Mouse (Mus musculus): ENCODE data around the gene Hint1. TPM values are rescaled to one million over a fixed set of nuclear protein-coding genes. Genes with fewer than 3 reads are reported as not detected.
"Not testable (repeated sequence)": the region's sequence is repeated elsewhere in the genome, so short reads cannot be mapped to it uniquely, and the experiment has no call there.

Hint1 gene
- polyA plus RNA-seq, 1 experiment: not detected

DNA sequence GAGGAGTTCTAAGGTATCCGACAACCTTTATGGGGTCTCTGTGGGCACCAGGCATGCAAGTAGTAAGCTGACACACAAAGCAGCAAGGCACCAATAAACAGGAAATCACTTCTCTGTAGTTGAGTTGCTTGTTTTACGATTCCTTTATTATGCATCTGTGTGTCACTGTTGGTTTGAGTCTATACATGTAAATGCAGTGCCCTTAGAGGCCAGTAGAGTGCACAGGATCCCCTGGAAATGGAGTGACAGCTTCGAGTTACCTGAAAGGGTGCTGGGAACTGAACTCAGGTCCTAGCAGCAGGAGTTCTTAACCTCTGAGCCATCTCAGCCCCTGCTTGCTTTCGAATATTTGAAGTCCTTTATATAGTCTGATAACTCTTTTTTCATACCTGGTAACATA is 26.5 kb upstream of the Hint1 start:
- no peak overlapping the region for H3K27ac ChIP-seq (ENCODE audit: insufficient read depth, low read depth, low read length)
- TF ChIP-seq POLR2A (IDR thresholded peaks at IDR 0.05; ENCODE audit: insufficient read depth, low read depth, low read length) (no peak), CTCF (IDR thresholded peaks at IDR 0.05; ENCODE audit: insufficient read depth, low read depth, low read length) (no peak)
- 92% methylated on average over 4 of the region's 4 CpGs for WGBS
- H3K4me1 ChIP-seq (ENCODE audit: control insufficient read depth, insufficient read depth, low read length): peaks cover 6% of the 10 kb centered on the region; the same call in 1 of the 2 replicates
- H3K4me3 ChIP-seq (ENCODE audit: insufficient read depth, low read depth, low read length): no peak overlapping the region

DNA sequence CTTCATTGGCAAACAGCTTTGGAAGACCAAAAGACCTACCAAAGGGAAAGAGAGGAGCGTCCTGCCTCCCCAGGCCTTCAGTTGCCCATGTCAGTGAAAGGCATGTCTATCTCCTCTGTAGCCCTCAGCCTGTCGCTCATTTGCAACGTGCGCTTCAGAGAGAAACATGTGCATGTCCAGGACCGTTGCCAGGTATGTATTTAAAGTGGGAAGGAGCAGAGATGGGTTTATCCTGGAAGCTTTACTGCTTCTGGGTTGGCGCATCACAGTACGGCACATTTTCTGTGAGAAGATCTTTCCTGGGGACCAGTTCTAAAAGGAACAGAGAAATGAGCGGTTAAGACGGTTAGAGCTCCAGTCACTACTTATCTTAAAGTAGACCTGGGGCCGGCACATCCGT is 25.3 kb upstream of the Hint1 start:
- Histone ChIP-seq H3K27ac (ENCODE audit: insufficient read depth, low read depth, low read length) (no peak overlapping the region), H3K4me1 (ENCODE audit: control insufficient read depth, insufficient read depth, low read length) (peaks cover 10% of the 10 kb centered on the region), H3K4me3 (ENCODE audit: insufficient read depth, low read depth, low read length) (no peak overlapping the region)
- 92% methylated on average over 11 of the region's 11 CpGs for WGBS
- TF ChIP-seq POLR2A (IDR thresholded peaks at IDR 0.05; ENCODE audit: insufficient read depth, low read depth, low read length) (no peak), CTCF (IDR thresholded peaks at IDR 0.05; ENCODE audit: insufficient read depth, low read depth, low read length) (no peak)

DNA sequence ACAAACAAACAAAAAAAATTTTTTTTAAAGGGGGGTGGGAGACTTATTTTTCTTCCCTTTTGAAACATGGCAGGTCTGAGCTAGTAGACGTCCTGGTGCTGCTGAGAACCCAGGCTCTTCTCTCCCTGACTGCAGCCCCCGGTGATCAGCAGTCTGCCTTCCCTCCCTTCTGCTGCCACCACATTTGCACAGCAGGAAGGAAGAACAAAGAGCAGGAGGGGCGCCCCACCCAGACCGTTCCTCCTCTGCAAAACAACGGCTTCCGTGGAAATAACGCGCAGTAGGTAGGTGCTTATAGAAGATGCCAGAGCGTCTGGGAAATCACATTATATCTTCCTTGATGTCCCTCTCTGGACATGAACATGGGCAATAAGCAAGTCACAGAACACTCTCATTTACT is 21.8 kb upstream of the Hint1 start:
- H3K4me3 ChIP-seq (ENCODE audit: insufficient read depth, low read depth, low read length): no peak overlapping the region
- 0 out of 2 replicates have a peak overlapping the region, but pooled peaks have one; percentile 21 for H3K27ac ChIP-seq (ENCODE audit: insufficient read depth, low read depth, low read length)
- WGBS: 50% methylated on average over 9 of the region's 9 CpGs
- peaks cover 7% of the 10 kb centered on the region for H3K4me1 ChIP-seq (ENCODE audit: control insufficient read depth, insufficient read depth, low read length)
- TF ChIP-seq POLR2A (IDR thresholded peaks at IDR 0.05; ENCODE audit: insufficient read depth, low read depth, low read length): no peak
- no peak for TF ChIP-seq CTCF (IDR thresholded peaks at IDR 0.05; ENCODE audit: insufficient read depth, low read depth, low read length)

DNA sequence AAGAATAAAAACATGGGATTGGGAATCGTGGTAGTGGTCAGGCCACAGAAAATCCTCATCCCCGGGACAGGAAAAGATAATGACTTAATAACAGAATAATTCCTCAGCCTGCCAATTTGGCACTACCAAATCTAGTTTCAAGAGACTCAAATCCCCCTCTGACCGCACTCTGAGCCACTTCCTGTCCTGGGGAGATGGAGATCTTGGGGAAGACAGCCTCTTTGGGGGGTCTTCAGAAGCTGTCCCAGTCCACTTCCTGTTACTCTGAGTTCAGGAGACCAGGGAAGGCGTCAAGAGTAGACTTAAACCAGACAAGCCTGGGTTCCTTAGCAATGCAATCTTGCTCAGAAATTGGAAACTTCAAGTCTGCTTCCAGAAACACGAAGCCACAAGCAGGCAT is 21.2 kb upstream of the Hint1 start:
- Histone ChIP-seq H3K4me1 (ENCODE audit: control insufficient read depth, insufficient read depth, low read length) (peaks cover 7% of the 10 kb centered on the region), H3K27ac (ENCODE audit: insufficient read depth, low read depth, low read length) (0 out of 2 replicates have a peak overlapping the region, but pooled peaks have one; percentile 21), H3K4me3 (ENCODE audit: insufficient read depth, low read depth, low read length) (no peak overlapping the region)
- TF ChIP-seq POLR2A (IDR thresholded peaks at IDR 0.05; ENCODE audit: insufficient read depth, low read depth, low read length) (no peak), CTCF (IDR thresholded peaks at IDR 0.05; ENCODE audit: insufficient read depth, low read depth, low read length) (no peak)
- WGBS: 85% methylated on average over 5 of the region's 5 CpGs

DNA sequence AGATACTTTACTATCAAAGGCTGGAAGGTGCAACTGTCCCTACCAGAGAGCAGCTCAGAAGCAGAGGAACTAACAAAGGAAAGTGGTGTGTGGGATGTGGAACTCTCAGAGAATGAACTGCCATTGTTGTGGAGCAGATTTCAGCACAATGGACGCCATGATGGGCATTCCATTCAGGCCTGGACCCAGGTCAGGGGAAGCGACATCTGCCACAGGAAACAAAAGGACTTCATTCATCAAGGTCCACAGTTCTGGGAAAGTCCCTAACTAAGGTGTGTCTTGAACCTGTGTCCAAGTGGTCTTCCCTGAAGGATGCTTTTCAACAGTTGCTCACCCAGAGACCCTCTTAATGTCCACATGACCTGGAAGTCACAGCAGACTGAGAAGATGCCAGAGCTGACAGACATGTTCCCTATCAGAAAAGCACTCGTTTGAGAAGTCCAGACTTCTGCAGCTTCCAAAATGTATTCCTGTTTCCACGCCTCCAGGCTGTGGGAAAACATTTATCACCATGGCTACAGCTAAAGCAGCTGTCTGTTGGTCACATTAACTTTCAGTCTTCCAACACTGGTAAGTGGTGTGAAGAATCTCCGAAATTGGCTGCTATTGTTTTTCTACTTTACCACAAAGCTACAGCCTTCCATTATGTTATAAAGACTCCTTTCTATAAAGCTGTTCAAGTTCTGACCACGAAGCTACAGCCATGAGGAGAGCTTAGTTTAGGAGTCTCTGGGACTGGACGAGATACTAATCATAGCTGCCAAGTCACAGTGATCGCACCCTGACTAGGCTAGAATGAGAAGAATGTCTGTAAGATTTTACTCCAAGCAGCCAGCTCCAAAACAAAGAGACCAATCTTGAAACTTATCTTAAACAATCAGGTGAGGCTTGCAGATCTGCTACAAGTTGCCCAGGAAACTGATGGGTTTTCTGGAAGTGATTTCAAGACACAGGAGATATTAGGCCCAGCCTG is 20.4 kb upstream of the Hint1 start:
- TF ChIP-seq POLR2A (IDR thresholded peaks at IDR 0.05; ENCODE audit: insufficient read depth, low read depth, low read length): no peak
- no peak for TF ChIP-seq CTCF (IDR thresholded peaks at IDR 0.05; ENCODE audit: insufficient read depth, low read depth, low read length)
- H3K27ac ChIP-seq (ENCODE audit: insufficient read depth, low read depth, low read length): no peak overlapping the region
- H3K4me1 ChIP-seq (ENCODE audit: control insufficient read depth, insufficient read depth, low read length): peaks cover 7% of the 10 kb centered on the region
- no peak overlapping the region for H3K4me3 ChIP-seq (ENCODE audit: insufficient read depth, low read depth, low read length)
- 52% methylated on average over 8 of the region's 8 CpGs for WGBS

DNA sequence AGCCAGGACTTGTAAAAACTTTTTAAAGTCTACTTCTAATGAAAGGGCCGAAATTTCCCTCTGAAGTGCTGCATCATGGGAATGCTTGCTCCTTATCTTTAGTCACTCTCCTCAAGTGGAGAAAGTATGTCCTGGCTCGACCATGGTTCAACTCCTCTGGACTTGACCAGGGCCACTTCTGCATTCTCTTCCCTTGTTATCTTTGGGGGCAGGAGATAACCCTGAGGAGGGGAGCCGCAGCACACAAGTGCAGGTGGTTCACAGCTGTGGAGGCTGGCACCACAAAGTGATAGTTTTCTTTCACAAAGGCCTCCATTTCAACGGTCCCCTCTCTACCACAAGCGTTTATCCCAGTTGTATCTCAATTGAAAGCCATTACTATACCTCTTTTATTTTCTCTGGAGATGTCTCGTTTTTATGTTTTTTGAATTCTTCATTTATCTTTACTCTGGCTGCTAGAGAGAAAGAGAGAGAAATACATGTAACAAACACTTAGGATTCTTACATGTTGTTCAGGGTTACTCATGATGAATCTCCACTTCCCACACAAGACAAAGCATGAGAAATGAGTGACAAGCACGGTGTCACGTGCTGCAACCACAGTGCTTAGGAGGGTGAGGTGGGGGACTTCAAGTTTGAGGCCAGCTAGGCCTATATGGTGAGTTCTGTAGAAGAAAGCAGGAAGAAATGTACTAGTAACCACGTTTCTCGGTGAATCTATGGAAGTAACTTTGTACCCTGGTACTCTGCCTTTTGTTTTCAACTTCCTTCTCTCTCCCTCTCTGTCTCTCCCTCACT is 16.0 kb upstream of the Hint1 start:
- TF ChIP-seq POLR2A (IDR thresholded peaks at IDR 0.05; ENCODE audit: insufficient read depth, low read depth, low read length) (no peak), CTCF (IDR thresholded peaks at IDR 0.05; ENCODE audit: insufficient read depth, low read depth, low read length) (no peak)
- no peak overlapping the region for H3K4me3 ChIP-seq (ENCODE audit: insufficient read depth, low read depth, low read length)
- H3K27ac ChIP-seq (ENCODE audit: insufficient read depth, low read depth, low read length): no peak overlapping the region
- peaks cover 4% of the 10 kb centered on the region for H3K4me1 ChIP-seq (ENCODE audit: control insufficient read depth, insufficient read depth, low read length)
- 85% methylated on average over 10 of the region's 10 CpGs for WGBS

DNA sequence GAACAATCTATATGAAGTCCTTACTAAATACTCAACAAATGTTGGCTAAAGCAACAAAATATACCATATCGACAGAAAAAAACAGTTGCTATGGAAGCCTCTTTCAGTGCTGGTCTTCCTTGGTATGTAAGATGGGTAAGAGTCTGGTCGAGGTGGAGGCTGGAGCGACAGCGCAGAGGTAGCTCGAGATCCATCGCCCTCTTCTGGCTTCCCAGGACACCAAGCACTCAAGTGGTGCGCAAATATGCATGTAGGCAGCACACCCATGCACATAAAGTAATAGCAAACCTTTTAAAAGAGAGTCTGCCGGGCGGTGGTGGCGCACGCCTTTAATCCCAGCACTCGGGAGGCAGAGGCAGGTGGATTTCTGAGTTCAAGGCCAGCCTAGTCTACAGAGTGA is 14.5 kb upstream of the Hint1 start:
- TF ChIP-seq CTCF (IDR thresholded peaks at IDR 0.05; ENCODE audit: insufficient read depth, low read depth, low read length) (no peak), POLR2A (IDR thresholded peaks at IDR 0.05; ENCODE audit: insufficient read depth, low read depth, low read length) (no peak)
- Histone ChIP-seq H3K4me1 (ENCODE audit: control insufficient read depth, insufficient read depth, low read length) (no peaks in the 10 kb centered on the region), H3K4me3 (ENCODE audit: insufficient read depth, low read depth, low read length) (no peak overlapping the region), H3K27ac (ENCODE audit: insufficient read depth, low read depth, low read length) (no peak overlapping the region)
- 94% methylated on average over 12 of the region's 12 CpGs for WGBS

DNA sequence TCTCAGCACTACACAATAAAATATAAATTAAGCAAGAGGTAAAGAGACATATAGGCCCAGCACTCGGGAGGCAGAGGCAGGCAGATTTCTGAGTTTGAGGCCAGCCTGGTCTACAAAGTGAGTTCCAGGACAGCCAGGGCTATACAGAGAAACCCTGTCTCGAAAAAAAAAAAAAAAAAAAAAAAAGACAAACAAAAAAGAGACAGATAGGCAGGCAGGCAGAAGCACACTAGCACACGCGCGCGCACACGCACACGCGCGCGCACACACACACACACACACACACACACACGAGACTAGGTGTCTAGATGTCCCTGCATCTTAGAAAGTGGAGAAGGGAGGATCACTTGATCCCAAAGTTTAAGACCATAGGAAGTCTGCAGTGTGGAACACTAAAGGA is 7.3 kb upstream of the Hint1 start:
- H3K27ac ChIP-seq (ENCODE audit: insufficient read depth, low read depth, low read length); H3K4me1 ChIP-seq (ENCODE audit: control insufficient read depth, insufficient read depth, low read length); H3K4me3 ChIP-seq (ENCODE audit: insufficient read depth, low read depth, low read length): not testable (repeated sequence)
- WGBS: 97% methylated on average over 11 of the region's 12 CpGs
